Mouse (Mus musculus) stomach, postnatal 0 days (tissue): ENCODE measurements at regions not wholly inside any gene's neighbourhood (a gene's known extent, or its start where the extent isn't known, plus 50 kb on each side); places are given as distances from the start of the nearest gene placed in this dataset.

Experiments
- ATAC-seq: fragments of 200-750 bp; cut with Nextera tagmentation; 2 replicates; pipeline ENCODE4 v1.8.0; 2017; ENCODE audit not compliant: low FRiP score, low TSS enrichment
- DNase-seq: peaks from one replicate; pipeline ENCODE4 v3.0.0-alpha.2; 2016; ENCODE audit warnings: low spot score
- H3K27ac ChIP-seq: fragments of 300-500 bp; sonication (generic); replicated peaks from 2 replicates; pipeline ENCODE4 v1.5.1; 2014; ENCODE audit warnings: mild to moderate bottlenecking, control low read depth
- H3K27me3 ChIP-seq: fragments of 300-500 bp; sonication (generic); 2 replicates; pipeline ENCODE4 v1.6.1; 2014; ENCODE audit warnings: low read length; ENCODE audit not compliant: control insufficient read depth, insufficient read depth
- H3K36me3 ChIP-seq: fragments of 300-500 bp; sonication (generic); 2 replicates; pipeline ENCODE4 v1.6.1; 2014; ENCODE audit warnings: low read length, mixed read lengths; ENCODE audit not compliant: control insufficient read depth, insufficient read depth
- H3K4me1 ChIP-seq: fragments of 300-500 bp; sonication (generic); replicated peaks from 2 replicates; pipeline ENCODE4 v1.6.1; 2014; ENCODE audit warnings: antibody characterized with exemption; ENCODE audit not compliant: control insufficient read depth, insufficient read depth
- H3K4me2 ChIP-seq: fragments of 300-500 bp; sonication (generic); replicated peaks from 2 replicates; pipeline ENCODE4 v1.6.1; 2014; ENCODE audit warnings: low read depth, mild to moderate bottlenecking, control low read depth, moderate library complexity
- H3K4me3 ChIP-seq: fragments of 300-500 bp; sonication (generic); 2 replicates; pipeline ENCODE4 v1.5.1; 2014; ENCODE audit warnings: low read depth, low read length, control low read depth
- H3K9ac ChIP-seq: fragments of 300-500 bp; sonication (generic); 2 replicates; pipeline ENCODE4 v1.6.1; 2014; ENCODE audit warnings: mild to moderate bottlenecking, low read length, control low read depth, mixed read lengths
- H3K9me3 ChIP-seq: fragments of 300-500 bp; sonication (generic); 2 replicates; pipeline ENCODE4 v1.6.1; 2016; ENCODE audit warnings: low read length; ENCODE audit not compliant: control insufficient read depth
- CTCF ChIP-seq: IDR thresholded peaks from 2 replicates; pipeline ENCODE4 v1.5.1; 2016; ENCODE audit warnings: antibody characterized with exemption, low read depth, mild to moderate bottlenecking, moderate library complexity
- EP300 ChIP-seq: optimal IDR thresholded peaks from 2 replicates; pipeline ENCODE3; 2016; ENCODE audit warnings: antibody characterized with exemption
- WGBS: fragments of 180-500 bp; shearing (Covaris S2); extraction: QIAGEN DNeasy Blood & Tissue Kit; methylation state at CpG from one replicate; pipeline ENCODE4 v1.1.7; 2014; 5-methylcytosine and 5-hydroxymethylcytosine counted together

GRCm38 (mm10) chr17:41990804-41991203 is 324.9 kb upstream of the Ptchd4 start:
- DNase-seq (no peak), ATAC-seq (no peak)
- H3K9me3 ChIP-seq = no peaks in the 10 kb centered on the region
- H3K4me3 ChIP-seq = no peak overlapping the region
- no peaks in the 10 kb centered on the region for H3K36me3 ChIP-seq
- no peak overlapping the region for H3K27ac ChIP-seq
- no peaks in the 10 kb centered on the region for H3K4me1 ChIP-seq
- H3K4me2 ChIP-seq = no peak overlapping the region
- no peaks in the 10 kb centered on the region for H3K27me3 ChIP-seq
- WGBS = 85% methylated on average over 9 of the region's 9 CpGs
- TF ChIP-seq EP300 (no peak), CTCF (no peak)
- H3K9ac ChIP-seq = no peak overlapping the region

GRCm38 (mm10) chr17:42008415-42008814 is 307.3 kb upstream of the Ptchd4 start:
- Histone ChIP-seq H3K36me3 (no peaks in the 10 kb centered on the region), H3K27ac (no peak overlapping the region), H3K4me3 (no peak overlapping the region), H3K27me3 (no peaks in the 10 kb centered on the region), H3K4me1 (no peaks in the 10 kb centered on the region), H3K9me3 (no peaks in the 10 kb centered on the region), H3K9ac (no peak overlapping the region), H3K4me2 (no peak overlapping the region)
- no peak for ATAC-seq
- TF ChIP-seq CTCF (no peak), EP300 (no peak)
- DNase-seq = no peak

GRCm38 (mm10) chr17:42024295-42024694 is 291.5 kb upstream of the Ptchd4 start:
- H3K27me3 ChIP-seq = no peaks in the 10 kb centered on the region
- H3K4me3 ChIP-seq = no peak overlapping the region
- H3K9me3 ChIP-seq = no peaks in the 10 kb centered on the region
- DNase-seq (no peak), ATAC-seq (no peak)
- 75% methylated on average over 2 of the region's 2 CpGs for WGBS
- no peak overlapping the region for H3K27ac ChIP-seq
- H3K9ac ChIP-seq = no peak overlapping the region
- no peaks in the 10 kb centered on the region for H3K36me3 ChIP-seq
- no peaks in the 10 kb centered on the region for H3K4me1 ChIP-seq
- H3K4me2 ChIP-seq = no peak overlapping the region
- no peak for TF ChIP-seq CTCF
- no peak for TF ChIP-seq EP300

GRCm38 (mm10) chr17:42027253-42027652 is 288.5 kb upstream of the Ptchd4 start:
- DNase-seq = no peak
- no peak for ATAC-seq
- H3K36me3 ChIP-seq = no peaks in the 10 kb centered on the region
- H3K9ac ChIP-seq = no peak overlapping the region
- no peak for TF ChIP-seq EP300
- no peak for TF ChIP-seq CTCF
- no peaks in the 10 kb centered on the region for H3K9me3 ChIP-seq
- H3K4me3 ChIP-seq = no peak overlapping the region
- H3K4me1 ChIP-seq = no peaks in the 10 kb centered on the region
- no peak overlapping the region for H3K27ac ChIP-seq
- H3K27me3 ChIP-seq = no peaks in the 10 kb centered on the region
- H3K4me2 ChIP-seq = no peak overlapping the region

- Histone ChIP-seq H3K4me1 (no peaks in the 10 kb centered on the region), H3K9me3 (no peaks in the 10 kb centered on the region), H3K27me3 (no peaks in the 10 kb centered on the region), H3K9ac (no peak overlapping the region), H3K36me3 (no peaks in the 10 kb centered on the region), H3K4me3 (no peak overlapping the region), H3K4me2 (no peak overlapping the region), H3K27ac (no peak overlapping the region)
- WGBS = 67% methylated on average over 3 of the region's 3 CpGs
- TF ChIP-seq CTCF (no peak), EP300 (no peak)
- ATAC-seq (no peak), DNase-seq (no peak)
Measured at GRCm38 (mm10) chr17:42029452-42029851, 286.3 kb upstream of the Ptchd4 start.

- no peak overlapping the region for H3K4me2 ChIP-seq
- DNase-seq = no peak
- no peaks in the 10 kb centered on the region for H3K9me3 ChIP-seq
- H3K4me3 ChIP-seq = no peak overlapping the region
- H3K27ac ChIP-seq = no peak overlapping the region
- no peak overlapping the region for H3K9ac ChIP-seq
- no peaks in the 10 kb centered on the region for H3K27me3 ChIP-seq
- 84% methylated on average over 2 of the region's 2 CpGs for WGBS
- H3K36me3 ChIP-seq = no peaks in the 10 kb centered on the region
- no peak for ATAC-seq
- no peaks in the 10 kb centered on the region for H3K4me1 ChIP-seq
- TF ChIP-seq CTCF (no peak), EP300 (no peak)
Measured at GRCm38 (mm10) chr17:42037089-42037488, 278.7 kb upstream of the Ptchd4 start.
